Mouse (Mus musculus) R1 (cell line): Measurements from ENCODE around the gene Chrnb1.

ENCODE experiments used
- DNase-seq: peaks from one replicate; pipeline ENCODE4 v3.0.0-alpha.2; 2018; ENCODE audit warnings: low read depth, low spot score

Gene Chrnb1

GRCm38 (mm10) chr11:69777504-69778257 lies 18.1 kb downstream of the Chrnb1 start:
- no peak for DNase-seq

- DNase-seq, result no peak
Observed at GRCm38 (mm10) chr11:69776488-69776887, 19.3 kb downstream of the Chrnb1 start.

- DNase-seq, result no peak
Observed at GRCm38 (mm10) chr11:69775716-69776115, 20.0 kb downstream of the Chrnb1 start.

DNA sequence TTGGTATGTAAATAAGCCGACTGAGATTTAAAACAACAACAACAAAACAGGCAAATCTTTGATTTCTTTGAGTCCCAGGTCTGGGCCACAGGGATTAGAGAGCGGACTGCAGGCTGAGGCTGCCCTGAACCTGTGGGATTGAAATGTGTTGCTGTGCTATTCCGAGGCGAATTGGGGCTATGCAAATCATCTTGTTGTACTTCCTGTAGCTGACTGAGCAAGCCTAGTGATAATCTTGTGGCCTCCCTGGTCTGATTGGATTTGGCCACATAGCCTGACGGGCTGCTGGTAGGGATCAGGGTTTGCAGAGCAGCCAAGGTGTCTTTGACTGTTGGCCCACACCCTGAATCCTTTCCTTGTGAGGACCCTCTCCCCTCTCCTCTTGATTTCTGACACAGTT lies 20.8 kb downstream of the Chrnb1 start:
- no peak for DNase-seq

GRCm38 (mm10) chr11:69767625-69767909 lies 28.2 kb downstream of the Chrnb1 start:
- no peak for DNase-seq

DNA sequence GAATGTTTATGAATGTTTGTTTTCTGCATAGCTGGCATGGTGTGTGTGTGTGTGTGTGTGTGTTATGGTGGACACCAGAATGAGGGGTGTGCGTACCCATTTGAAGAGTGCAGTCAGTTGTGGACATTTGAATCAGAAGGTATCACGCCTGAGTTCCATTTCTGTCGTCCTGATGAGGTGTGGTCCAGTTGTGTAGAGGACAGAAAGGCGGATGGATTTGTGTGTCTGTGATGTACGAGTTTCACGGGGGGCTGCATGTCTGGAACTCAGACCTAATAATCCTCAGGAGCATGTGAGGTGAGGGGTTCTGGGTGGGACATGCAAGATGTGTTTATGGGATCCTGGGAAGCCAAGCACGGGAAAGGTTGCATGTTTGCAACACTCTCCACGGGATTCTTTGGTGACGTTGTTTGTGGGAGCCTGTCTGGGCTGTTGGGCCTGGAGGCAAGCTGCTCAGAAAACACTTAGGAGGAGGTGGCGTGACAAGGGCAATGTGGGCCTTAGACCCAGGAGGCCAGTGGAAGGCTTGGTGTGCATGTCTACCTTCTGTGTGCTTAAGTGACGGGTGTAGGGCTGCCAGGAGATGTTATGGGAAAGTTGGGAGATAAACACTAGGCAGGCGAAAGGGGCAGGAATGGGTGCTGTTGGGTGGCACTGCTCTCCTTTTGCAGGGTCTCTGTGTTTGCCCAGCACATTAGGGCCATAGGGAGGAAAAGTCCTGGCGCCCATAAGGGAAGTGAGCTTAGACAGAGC lies 28.7 kb downstream of the Chrnb1 start:
- DNase-seq, result no peak

- DNase-seq, result peak; percentile 64
Observed at GRCm38 (mm10) chr11:69766126-69766609, 29.6 kb downstream of the Chrnb1 start.

- DNase-seq, result peak; percentile 51
Observed at GRCm38 (mm10) chr11:69765221-69766125, 30.3 kb downstream of the Chrnb1 start, which contains the start of gene Zbtb4. TSS of gene Zbtb4 (plus strand) at chr11:69765912.

- peak; percentile 72 for DNase-seq
Observed at GRCm38 (mm10) chr11:69763551-69763950, 32.2 kb downstream of the Chrnb1 start.

DNA sequence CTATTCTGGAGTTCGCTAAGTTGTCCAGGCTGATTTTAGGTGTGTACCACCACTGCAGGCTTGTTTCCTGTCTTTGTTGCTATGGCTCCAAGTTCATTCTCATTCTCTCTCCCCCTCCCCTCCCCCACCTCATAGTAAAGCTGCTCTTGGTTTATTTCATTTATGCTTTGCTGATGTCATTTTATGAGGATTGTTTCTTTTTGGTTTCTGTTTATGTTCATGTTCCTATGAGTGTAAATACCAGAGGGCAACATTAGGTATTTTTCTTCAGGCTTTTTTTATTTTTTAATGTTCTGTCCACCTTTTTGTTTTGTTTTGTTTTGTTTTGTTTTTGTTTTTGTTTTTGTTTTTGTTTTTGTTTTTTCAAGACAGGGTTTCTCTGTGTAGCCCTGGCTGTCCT lies 33.9 kb downstream of the Chrnb1 start, which contains the start of gene Slc35g3:
Gene Slc35g3, minus strand, starts transcription at position 101 of the 400 bp plus-strand sequence.
- no peak for DNase-seq

GRCm38 (mm10) chr11:69760901-69761200 lies 34.9 kb downstream of the Chrnb1 start:
- no peak for DNase-seq

DNA sequence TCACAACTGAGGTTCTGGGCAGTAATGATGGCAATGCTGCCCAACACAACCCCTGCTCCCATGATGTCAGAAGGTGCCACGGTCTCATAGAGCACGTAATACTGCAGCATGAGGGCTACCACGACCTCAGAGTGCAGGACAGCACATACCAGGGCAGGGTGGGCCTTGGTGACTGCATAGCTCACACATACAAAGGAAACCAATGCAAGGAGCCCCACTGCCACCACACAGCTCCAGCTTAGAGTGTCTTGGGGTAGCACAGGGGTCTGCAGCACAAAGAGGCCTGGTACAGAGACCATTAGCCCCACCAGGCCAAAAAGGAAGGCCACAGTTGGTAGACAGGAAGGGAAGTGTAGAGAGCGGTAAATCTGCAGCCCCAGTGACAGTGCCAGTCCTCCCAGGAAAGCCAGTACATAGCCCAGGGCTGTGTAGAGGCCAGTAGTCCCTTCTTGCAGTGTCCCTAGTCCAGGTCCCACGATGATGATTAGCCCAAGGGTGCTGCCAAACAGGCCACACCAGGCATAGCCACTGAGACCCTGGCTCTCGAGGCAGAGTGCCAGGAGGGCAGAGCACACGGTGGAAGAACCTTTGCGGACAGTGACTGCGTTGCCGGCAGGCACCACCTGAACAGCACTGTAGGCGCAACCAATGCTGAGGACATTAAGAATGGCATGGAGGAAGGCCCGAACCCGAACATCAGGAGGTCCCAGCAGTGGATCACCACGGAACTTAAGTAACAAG lies 35.4 kb downstream of the Chrnb1 start:
- no peak for DNase-seq

DNA sequence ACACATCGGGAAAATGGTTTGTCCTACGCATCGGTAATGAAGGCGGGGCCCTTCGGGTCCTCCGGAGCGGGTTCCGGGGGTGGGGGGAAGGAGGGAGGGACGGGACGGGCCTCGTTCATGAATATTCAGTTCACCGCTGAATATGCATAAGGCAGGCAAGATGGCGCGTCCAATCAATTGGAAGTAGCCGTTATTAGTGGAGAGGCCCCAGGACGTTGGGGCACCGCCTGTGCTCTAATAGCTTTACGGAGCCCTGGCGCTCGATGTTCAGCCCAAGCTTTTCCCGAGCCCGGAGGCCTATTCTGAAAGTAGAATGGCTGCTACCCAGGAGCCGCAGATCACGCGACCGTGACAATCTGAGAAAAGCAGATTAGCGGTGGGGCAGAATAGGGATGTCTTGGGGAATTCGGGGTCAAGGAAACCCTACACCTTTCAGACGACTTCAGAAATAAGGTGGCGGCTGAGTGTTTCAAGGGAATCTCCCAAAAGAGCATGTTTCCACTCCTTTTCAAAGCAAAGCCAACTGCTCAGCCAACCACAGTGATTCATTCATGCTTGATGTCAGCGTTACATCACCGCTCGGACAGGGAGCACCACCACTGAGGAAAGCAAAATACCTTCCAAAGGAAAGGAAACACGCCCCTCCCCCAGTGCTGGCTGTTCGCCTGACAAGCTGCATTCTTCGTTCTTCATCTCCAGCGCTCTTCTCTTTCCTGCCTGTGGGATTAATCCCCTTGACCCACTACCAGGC lies 36.6 kb downstream of the Chrnb1 start:
- peak; percentile 98 for DNase-seq

DNA sequence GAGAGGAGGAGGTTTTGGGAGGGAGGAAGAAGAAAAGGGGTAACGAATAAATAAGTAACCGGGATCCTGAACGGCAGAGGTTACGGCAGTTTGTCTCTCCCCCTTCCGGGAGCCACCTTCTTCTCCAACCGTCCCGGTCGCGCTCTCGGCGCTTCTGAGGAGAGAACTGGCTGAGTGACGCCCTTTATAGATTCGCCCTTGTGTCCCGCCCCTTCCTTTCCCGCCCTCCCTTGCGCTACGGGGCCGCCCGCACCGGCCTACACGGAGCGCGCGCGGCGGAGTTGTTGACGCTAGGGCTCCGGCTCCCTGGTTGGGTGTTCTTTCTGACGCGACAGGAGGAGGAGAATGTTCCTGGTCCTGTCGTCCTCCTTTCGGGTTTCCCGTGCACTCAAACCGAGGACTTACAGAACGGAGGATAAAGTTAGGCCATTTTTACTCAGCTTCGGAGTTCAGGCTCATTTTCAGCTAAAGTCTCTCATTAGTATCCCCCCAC lies 37.2 kb downstream of the Chrnb1 start, which contains the start of gene Polr2a:
Gene Polr2a, minus strand, starts transcription at position 160 of the 493 bp plus-strand sequence.
- peak; percentile 97 for DNase-seq

GRCm38 (mm10) chr11:69758090-69758456 lies 37.7 kb downstream of the Chrnb1 start:
- DNase-seq, result peak; percentile 90

DNA sequence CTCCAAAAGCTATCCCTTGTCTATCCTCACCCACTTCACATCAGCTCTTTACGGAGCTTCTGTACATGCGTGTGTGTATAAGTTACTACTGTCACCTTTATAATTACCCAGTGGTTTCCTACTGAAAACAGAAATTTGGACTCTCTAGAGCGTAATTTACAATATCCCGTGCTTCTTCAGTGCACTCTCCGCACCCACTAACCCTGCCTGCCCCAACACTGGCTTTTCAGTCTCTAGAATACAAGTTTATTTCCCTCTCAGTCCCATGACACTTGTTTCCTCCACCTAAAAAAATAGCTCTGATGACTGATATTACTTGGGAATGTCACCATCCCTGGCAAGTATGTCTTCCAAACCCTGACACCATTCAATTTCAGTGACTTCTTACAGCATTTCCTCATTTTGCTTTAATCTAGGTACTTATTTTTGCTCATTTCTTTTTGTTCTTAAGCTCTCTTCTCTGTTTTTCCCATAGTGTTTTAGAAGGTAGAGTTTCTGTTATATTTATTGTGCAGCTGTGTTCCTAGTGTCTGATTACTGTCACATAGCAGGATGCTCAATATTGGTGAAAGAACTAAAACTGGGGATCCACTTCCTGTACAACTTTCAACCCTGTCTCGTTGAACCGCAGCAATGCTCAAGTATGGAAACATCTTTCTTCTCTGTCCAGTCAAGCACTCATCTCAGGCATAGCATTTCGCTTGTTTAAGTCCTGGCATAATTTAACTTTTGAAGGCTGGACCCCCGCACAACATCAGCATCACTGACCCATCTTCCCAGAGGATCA lies 38.2 kb downstream of the Chrnb1 start:
- DNase-seq, result no peak

DNA sequence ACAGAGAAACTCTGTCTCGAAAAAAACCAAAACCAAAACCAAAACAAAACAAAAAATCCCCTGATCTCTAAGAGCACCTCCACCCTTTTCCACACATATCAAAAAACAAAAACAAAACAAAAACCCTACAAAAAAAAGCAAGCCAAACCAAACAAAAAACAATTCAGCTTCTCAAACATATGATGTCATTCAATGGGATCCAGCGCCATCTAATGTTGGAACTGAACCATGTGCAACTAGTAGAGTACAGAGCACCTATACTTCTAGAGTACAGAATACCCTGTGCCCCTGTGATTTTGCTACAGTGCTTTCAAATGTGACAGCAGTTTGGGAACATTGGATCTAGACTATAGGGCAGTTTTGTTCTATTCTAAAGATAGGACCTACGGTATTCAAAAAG lies 41.0 kb downstream of the Chrnb1 start:
- peak; percentile 73 for DNase-seq

DNA sequence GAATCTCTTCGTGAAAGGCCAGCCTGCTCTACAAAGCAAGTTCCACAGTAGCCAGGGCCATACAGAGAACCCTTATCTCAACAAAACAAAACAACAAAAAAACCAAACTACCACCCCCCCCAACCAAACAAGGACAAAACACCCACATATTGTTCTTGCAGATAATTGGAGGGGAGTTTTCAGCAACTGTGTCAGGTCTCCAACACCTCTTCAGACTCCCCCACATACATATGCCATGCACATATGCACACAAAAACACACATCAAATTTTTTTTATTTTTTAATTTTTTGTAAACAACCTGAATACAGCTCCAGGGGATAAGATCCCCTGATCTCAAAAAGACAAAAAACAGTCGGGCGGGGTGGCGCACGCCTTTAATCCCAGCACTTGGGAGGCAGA lies 41.5 kb downstream of the Chrnb1 start:
- DNase-seq, result no peak

DNA sequence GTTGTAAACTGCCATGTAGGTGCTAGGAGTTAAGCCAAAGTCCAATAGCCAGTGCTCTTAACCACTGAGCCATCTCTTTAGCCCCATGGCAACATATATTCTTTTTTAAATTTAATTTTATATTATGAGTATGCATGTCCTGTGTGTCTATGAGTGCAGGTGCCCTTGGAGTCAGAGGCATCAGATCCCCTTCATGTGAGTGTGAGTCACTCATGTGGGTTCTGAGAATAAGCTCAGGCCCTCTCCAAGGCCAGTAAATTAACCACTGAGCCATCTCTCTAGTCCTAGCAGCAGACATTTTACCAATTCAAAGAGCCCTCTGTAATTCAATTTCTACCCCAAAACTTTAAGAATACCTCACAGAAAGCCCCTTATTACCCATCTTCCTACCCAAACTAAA lies 43.1 kb downstream of the Chrnb1 start:
- no peak for DNase-seq

DNA sequence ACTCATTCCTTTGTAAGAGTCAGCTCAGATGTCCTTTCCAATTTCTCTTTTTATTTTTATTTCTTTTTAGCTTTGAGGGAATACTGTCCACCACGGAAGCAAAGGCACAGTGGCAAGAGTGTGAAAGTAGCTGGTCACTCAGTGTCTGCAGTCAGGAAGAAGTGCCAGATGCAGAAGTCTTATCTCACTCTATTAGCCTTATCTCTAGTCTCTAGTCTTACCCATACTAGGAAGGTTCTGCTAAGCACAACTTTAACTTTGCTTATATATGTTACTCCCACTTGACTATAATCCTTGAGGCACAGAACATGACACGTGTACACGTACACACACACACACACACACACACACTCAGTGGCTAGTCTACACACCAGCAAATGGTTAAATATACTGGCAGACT lies 44.1 kb downstream of the Chrnb1 start:
- DNase-seq, result no peak
